Mouse (Mus musculus): ENCODE measurements around the gene Nfatc2.

DNA sequence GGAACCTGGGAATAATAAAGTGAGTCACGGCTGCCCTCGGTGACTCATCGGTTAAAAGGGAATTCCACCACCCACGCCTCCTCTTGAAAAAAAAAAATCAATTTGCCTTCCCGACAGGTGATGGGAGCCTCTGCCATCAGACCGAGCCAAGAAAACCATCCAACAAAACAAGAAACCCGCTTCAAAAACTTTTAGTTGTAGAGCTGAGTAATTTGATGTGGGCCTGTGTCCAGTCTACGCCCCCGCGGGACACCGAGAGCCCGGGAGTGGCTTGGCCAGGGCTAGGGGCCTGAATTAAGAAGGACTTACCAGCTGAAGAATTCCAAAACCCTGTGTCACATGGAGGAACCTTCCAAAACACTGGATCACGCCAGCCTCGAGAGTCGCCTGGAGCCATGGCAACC is 83.2 kb downstream of the Nfatc2 start:
- TF ChIP-seq CTCF (conservative IDR thresholded peaks at IDR 0.05; ENCODE audit: low read length) = no peak
- TF ChIP-seq POU5F1 (IDR thresholded peaks at IDR 0.05; ENCODE audit: borderline replicate concordance, low read length) = no peak
- TF ChIP-seq NANOG (IDR thresholded peaks at IDR 0.05; ENCODE audit: borderline replicate concordance, low read length) = no peak
